10 mouse cellular contexts compared by ENCODE assay signal in genomic region chr12:70752911-70753290, GRCm38 (mm10).
DNase-seq lines count a peak whose midpoint lies in the region; ATAC-seq and TF ChIP-seq lines count a peak whose summit lies in the region.
"Had no signal": no experiment of that assay in that cellular context is flagged by ENCODE, and none has a peak within 500 bp of the region (broad histone marks: within the 10 kb centered on the region; RNA-seq: fewer than 3 reads in every experiment).

No protein-coding gene starts in this region.

- no peak overlapping the region for H3K9ac ChIP-seq in forebrain, embryonic 12.5 days
- H3K9ac ChIP-seq in forebrain, embryonic 14.5 days (ENCODE audit: low read length) = no peak overlapping the region
- no peak overlapping the region for H3K9ac ChIP-seq in lung, embryonic 16.5 days (ENCODE audit: low read length)
- H3K9ac ChIP-seq in hindbrain, postnatal 0 days (replicated peaks; ENCODE audit: low read length) = no peak overlapping the region
- no peak overlapping the region for H3K9ac ChIP-seq in neural tube, embryonic 15.5 days (replicated peaks)

- no peaks in the 10 kb centered on the region for H3K9me3 ChIP-seq in forebrain, embryonic 12.5 days
- no peaks in the 10 kb centered on the region for H3K9me3 ChIP-seq in forebrain, embryonic 14.5 days (replicated peaks; ENCODE audit: control insufficient read depth, low read length)
- H3K9me3 ChIP-seq in lung, embryonic 16.5 days (ENCODE audit: control insufficient read depth, low read length) = no peaks in the 10 kb centered on the region
- no peaks in the 10 kb centered on the region for H3K9me3 ChIP-seq in hindbrain, postnatal 0 days (ENCODE audit: low read length)
- H3K9me3 ChIP-seq in neural tube, embryonic 15.5 days (replicated peaks) = no peaks in the 10 kb centered on the region

- H3K27ac ChIP-seq in forebrain, embryonic 12.5 days = peak overlapping the region; percentile 31; the same call in 1 of the 2 replicates
- H3K27ac ChIP-seq in forebrain, embryonic 14.5 days (ENCODE audit: low read depth, low read length) = no peak overlapping the region
- peak overlapping the region; percentile 48 for H3K27ac ChIP-seq in lung, embryonic 16.5 days (ENCODE audit: low read length)
- H3K27ac ChIP-seq in hindbrain, postnatal 0 days = no peak overlapping the region
- H3K27ac ChIP-seq in neural tube, embryonic 15.5 days (replicated peaks) = peak overlapping the region; percentile 7; the same call in 1 of the 2 replicates

- no peak overlapping the region for H3K4me2 ChIP-seq in forebrain, embryonic 12.5 days
- no peak overlapping the region for H3K4me2 ChIP-seq in forebrain, embryonic 14.5 days (ENCODE audit: low read length)
- no peak overlapping the region for H3K4me2 ChIP-seq in lung, embryonic 16.5 days (ENCODE audit: low read depth, low read length)
- H3K4me2 ChIP-seq in hindbrain, postnatal 0 days (ENCODE audit: low read depth, low read length) = 0 out of 2 replicates have a peak overlapping the region, but pooled peaks have one; percentile 0
- peak overlapping the region; percentile 22; the same call in 1 of the 2 replicates for H3K4me2 ChIP-seq in neural tube, embryonic 15.5 days

- H3K27me3 ChIP-seq in forebrain, embryonic 12.5 days = no peaks in the 10 kb centered on the region
- no peaks in the 10 kb centered on the region for H3K27me3 ChIP-seq in forebrain, embryonic 14.5 days (replicated peaks; ENCODE audit: control insufficient read depth, insufficient read depth, low read length)
- H3K27me3 ChIP-seq in lung, embryonic 16.5 days (ENCODE audit: control insufficient read depth, insufficient read depth, low read depth, low read length) = no peaks in the 10 kb centered on the region
- H3K27me3 ChIP-seq in hindbrain, postnatal 0 days (ENCODE audit: insufficient read depth, low read length) = no peaks in the 10 kb centered on the region
- H3K27me3 ChIP-seq in neural tube, embryonic 15.5 days (replicated peaks) = no peaks in the 10 kb centered on the region
- H3K27me3 ChIP-seq: Patski had no signal

- 78% methylated on average over 4 of the region's 4 CpGs for WGBS in forebrain, embryonic 12.5 days
- WGBS in forebrain, embryonic 14.5 days = 68% methylated on average over 4 of the region's 4 CpGs
- WGBS in lung, embryonic 16.5 days = 50% methylated on average over 4 of the region's 4 CpGs
- WGBS in hindbrain, postnatal 0 days = 41% methylated on average over 4 of the region's 4 CpGs
- 71% methylated on average over 4 of the region's 4 CpGs for WGBS in neural tube, embryonic 15.5 days

- H3K4me1 ChIP-seq in forebrain, embryonic 12.5 days = peaks cover 19% of the 10 kb centered on the region
- H3K4me1 ChIP-seq in forebrain, embryonic 14.5 days (ENCODE audit: control insufficient read depth, insufficient read depth, low read length) = peaks cover 2% of the 10 kb centered on the region; the same call in 1 of the 2 replicates
- H3K4me1 ChIP-seq in lung, embryonic 16.5 days (replicated peaks; ENCODE audit: control insufficient read depth, insufficient read depth, low read length) = peaks cover 4% of the 10 kb centered on the region; the same call in 1 of the 2 replicates
- peaks cover 8% of the 10 kb centered on the region for H3K4me1 ChIP-seq in hindbrain, postnatal 0 days (ENCODE audit: insufficient read depth, low read length)
- H3K4me1 ChIP-seq in neural tube, embryonic 15.5 days = peaks cover 15% of the 10 kb centered on the region

- H3K36me3 ChIP-seq in forebrain, embryonic 12.5 days (replicated peaks) = no peaks in the 10 kb centered on the region
- no peaks in the 10 kb centered on the region for H3K36me3 ChIP-seq in forebrain, embryonic 14.5 days (ENCODE audit: control insufficient read depth, insufficient read depth, low read length)
- H3K36me3 ChIP-seq in lung, embryonic 16.5 days (ENCODE audit: control insufficient read depth, insufficient read depth, low read length) = no peaks in the 10 kb centered on the region
- no peaks in the 10 kb centered on the region for H3K36me3 ChIP-seq in hindbrain, postnatal 0 days (ENCODE audit: insufficient read depth, low read length)
- no peaks in the 10 kb centered on the region for H3K36me3 ChIP-seq in neural tube, embryonic 15.5 days

- H3K4me3 ChIP-seq in forebrain, embryonic 12.5 days (replicated peaks) = no peak overlapping the region
- no peak overlapping the region for H3K4me3 ChIP-seq in forebrain, embryonic 14.5 days (ENCODE audit: low read depth, low read length)
- H3K4me3 ChIP-seq in lung, embryonic 16.5 days (ENCODE audit: low read length) = no peak overlapping the region
- H3K4me3 ChIP-seq in hindbrain, postnatal 0 days (ENCODE audit: low read length) = no peak overlapping the region
- H3K4me3 ChIP-seq in neural tube, embryonic 15.5 days (replicated peaks) = no peak overlapping the region

- ATAC-seq in forebrain, embryonic 12.5 days (ENCODE audit: low FRiP score) = no peak
- no peak for ATAC-seq in forebrain, embryonic 14.5 days
- peak; percentile 19; the same call in 1 of the 2 replicates for ATAC-seq in lung, embryonic 16.5 days (ENCODE audit: low read depth)
- peak; percentile 43; the same call in 1 of the 2 replicates for ATAC-seq in hindbrain, postnatal 0 days
- no peak; the same call in 1 of the 2 replicates for ATAC-seq in neural tube, embryonic 15.5 days (ENCODE audit: low FRiP score)
- ATAC-seq: Patski had no signal

- no peak for TF ChIP-seq CTCF in hindbrain, postnatal 0 days (IDR thresholded peaks at IDR 0.05; ENCODE audit: low read depth)

- DNase-seq in forebrain, embryonic 14.5 days (ENCODE audit: low spot score) = no peak
- no peak for DNase-seq in lung, postnatal 14 days
- DNase-seq in hindbrain, postnatal 0 days (ENCODE audit: low spot score) = no peak
- no peak for DNase-seq in ovary, postnatal 10 days (ENCODE audit: low spot score)
- DNase-seq in cerebellum, postnatal 4 days (ENCODE audit: low spot score in 2 of 2) = no peak
- DNase-seq: lung, postnatal 36 days had no signal

Comparison
In these comparisons a context has a peak if more than half of its experiments do, and no peak if none do; other contexts are left out.
1. H3K27ac ChIP-seq: peak in forebrain, embryonic 12.5 days (single experiment), lung, embryonic 16.5 days (single experiment) and neural tube, embryonic 15.5 days (single experiment); none in forebrain, embryonic 14.5 days (single experiment) and hindbrain, postnatal 0 days (single experiment).
2. ATAC-seq: peak in lung, embryonic 16.5 days (single experiment) and hindbrain, postnatal 0 days (single experiment); none in forebrain, embryonic 12.5 days (single experiment), forebrain, embryonic 14.5 days (single experiment) and neural tube, embryonic 15.5 days (single experiment).
3. H3K4me2 ChIP-seq: peak in hindbrain, postnatal 0 days (single experiment) and neural tube, embryonic 15.5 days (single experiment); none in forebrain, embryonic 12.5 days (single experiment), forebrain, embryonic 14.5 days (single experiment) and lung, embryonic 16.5 days (single experiment).